Mouse (Mus musculus): ENCODE measurements at regions not wholly inside any gene's neighbourhood (a gene's known extent, or its start where the extent isn't known, plus 50 kb on each side); places are given as distances from the start of the nearest gene placed in this dataset.

- TF ChIP-seq POLR2A (IDR thresholded peaks at IDR 0.05; ENCODE audit: insufficient read length, low read depth) (no peak), MAX (IDR thresholded peaks at IDR 0.05; ENCODE audit: low read depth) (no peak), USF1 (IDR thresholded peaks at IDR 0.05; ENCODE audit: low read depth) (no peak), MYOG (IDR thresholded peaks at IDR 0.05; ENCODE audit: control insufficient read depth in 1 of 3, insufficient read depth in 1 of 3, insufficient read length in 2 of 3, low read depth in 2 of 3) (no peak), E2F4 (IDR thresholded peaks at IDR 0.05; ENCODE audit: insufficient read depth) (no peak), POLR2AphosphoS2 (IDR thresholded peaks at IDR 0.05; ENCODE audit: insufficient read length, low read depth) (no peak), CEBPB (IDR thresholded peaks at IDR 0.05; ENCODE audit: insufficient read depth, poor library complexity, severe bottlenecking) (no peak)
These were observed 51.4 kb upstream of the Nova1 start for GRCm38 (mm10) chr12:46870130-46870529.
